Mouse (Mus musculus): ENCODE measurements around the gene Asb8. TPM values are rescaled to one million over a fixed set of nuclear protein-coding genes. Genes with fewer than 3 reads are reported as not detected.

Asb8 gene
- total RNA-seq (2021), result 100 to 1,000 TPM; 102 to 106 TPM

DNA sequence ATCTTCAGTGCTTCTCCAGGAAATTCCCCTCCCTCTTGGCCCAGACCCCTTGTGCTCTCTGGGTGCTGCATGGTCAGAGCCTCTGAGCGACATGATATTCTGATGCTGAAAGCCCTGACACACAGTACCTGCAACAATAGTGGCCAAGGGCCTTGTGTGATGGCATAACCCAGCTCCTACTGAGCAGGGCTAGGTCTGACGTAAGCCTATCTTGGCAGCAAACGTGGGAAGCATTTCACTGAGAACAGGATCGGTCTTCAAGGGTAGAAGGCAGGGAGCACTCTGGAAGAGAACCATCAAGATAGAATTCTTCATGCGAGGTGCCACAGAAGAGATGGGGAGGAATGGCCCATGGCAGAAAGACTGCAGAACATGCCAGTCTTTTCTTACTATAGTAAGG is at the start of gene Asb8:
Gene Asb8 (minus strand): TSS at position 101 of the 400 bp plus-strand sequence.
- intact Hi-C loops (cut with DNase I), result no loop called here
- DNase-seq (ENCODE audit: low spot score), result no peak

DNA sequence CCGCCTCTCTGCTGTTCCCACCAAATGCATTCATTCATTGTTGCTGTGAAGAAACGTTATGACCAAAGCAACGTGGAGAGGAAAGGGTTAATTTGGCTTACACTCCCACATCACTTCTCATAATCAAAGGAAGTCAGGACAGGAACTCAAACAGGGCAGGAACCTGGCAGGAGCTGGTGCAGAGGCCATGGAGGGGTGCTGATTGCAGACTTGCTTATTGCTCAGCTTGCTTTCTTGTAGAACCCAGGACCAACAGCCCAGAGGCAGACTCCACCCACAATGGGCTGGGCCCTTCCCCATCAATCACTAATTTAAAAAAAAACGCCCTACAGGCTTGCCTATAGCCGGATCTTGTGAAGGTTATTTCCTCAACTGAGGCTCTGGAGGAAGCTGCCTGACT is 48.7 kb upstream of the Asb8 start:
- DNase-seq (ENCODE audit: low spot score), result no peak
- intact Hi-C loops (cut with DNase I), result no loop called here

DNA sequence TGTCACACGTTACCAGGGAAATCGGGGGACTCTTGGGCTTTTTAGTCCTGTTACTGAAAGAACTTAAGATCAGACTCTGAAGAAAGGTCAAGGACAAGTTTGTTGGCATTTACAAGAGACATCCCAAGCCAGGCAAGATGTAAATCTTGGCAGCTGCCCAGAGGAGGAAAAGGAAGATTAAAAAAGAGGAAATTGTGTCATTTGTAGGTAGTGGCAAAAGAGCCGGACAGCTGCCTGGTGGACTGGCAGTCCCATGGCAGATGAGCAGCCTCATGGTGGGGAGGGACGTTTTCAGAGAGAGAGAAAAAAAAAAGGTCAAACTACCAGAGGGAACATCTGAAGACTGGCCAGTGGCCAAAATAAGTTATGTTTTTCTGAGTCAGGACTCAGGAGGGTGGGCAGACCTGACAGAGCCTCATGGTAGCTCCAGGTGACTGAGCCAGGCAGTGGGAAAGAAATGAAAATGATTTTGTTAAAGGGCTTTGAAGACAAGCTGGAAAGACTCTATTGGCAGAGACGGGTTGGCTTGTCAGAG is 48.0 kb upstream of the Asb8 start:
- DNase-seq (ENCODE audit: low spot score), result no peak
- intact Hi-C loops (cut with DNase I), result no loop called here

DNA sequence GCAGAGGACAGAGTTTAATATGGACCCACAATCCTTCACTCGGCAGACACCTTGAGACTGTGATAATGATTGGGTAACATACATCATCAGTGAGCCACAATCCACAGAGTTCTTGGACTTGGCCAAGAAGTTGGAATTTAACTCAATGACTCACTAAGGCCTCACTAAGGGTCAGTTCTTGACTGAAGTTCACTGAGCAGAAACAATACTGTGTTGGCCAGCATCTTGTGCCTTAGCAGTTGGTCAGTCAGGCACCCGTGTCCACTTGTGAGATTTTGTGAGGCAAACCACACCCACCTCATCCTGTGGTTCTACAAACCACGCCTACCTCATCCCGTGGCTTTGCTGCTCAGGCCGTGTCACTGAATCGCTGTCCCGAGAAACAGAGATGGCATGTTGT is 44.3 kb upstream of the Asb8 start:
- intact Hi-C loops (cut with DNase I), result no loop called here
- no peak for DNase-seq (ENCODE audit: low spot score)

DNA sequence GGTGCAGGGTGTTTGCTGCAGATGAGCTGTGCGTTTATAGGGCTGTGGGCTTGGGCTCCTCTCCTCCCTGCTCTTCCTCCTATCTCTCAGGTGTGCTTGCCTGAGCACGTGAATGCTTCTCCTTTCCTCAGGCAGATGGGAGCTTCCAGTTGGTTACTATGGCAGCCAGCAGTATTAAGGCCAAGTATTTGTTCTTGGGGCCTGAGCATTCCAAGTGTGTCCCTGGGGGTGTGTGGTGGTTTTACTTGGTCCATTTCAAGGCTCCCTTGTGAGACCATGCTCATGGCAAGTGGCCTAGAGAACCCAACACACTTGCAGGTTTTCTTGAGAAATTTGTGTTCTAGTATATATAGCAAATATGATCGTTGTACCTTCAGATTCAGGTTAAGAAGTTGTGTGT is 30.0 kb upstream of the Asb8 start, which contains the start of gene Olfr288:
Gene Olfr288 (minus strand): TSS at position 101 of the 400 bp plus-strand sequence.
- DNase-seq (ENCODE audit: low spot score), result no peak
- intact Hi-C loops (cut with DNase I), result no loop called here

DNA sequence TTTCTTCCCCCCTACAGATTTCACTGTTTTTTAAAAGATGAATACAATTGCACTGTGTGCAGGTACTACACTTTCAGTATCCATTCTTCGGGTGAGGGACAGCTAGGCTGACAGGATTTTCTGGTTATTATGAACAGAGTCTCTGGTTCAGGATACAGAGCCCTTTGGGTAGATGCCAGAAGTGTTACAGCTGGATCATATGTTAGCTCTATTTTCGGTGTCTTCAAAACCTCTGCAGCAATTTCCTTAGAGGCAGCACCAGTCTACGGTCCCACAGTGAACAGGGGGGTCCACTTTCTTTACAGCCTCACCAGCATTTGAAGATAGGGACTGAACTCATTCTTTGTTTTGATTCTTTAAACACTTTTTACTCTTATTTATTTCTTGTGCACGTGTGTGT is 19.0 kb upstream of the Asb8 start:
- DNase-seq (ENCODE audit: low spot score), result no peak
- intact Hi-C loops (cut with DNase I), result no loop called here

DNA sequence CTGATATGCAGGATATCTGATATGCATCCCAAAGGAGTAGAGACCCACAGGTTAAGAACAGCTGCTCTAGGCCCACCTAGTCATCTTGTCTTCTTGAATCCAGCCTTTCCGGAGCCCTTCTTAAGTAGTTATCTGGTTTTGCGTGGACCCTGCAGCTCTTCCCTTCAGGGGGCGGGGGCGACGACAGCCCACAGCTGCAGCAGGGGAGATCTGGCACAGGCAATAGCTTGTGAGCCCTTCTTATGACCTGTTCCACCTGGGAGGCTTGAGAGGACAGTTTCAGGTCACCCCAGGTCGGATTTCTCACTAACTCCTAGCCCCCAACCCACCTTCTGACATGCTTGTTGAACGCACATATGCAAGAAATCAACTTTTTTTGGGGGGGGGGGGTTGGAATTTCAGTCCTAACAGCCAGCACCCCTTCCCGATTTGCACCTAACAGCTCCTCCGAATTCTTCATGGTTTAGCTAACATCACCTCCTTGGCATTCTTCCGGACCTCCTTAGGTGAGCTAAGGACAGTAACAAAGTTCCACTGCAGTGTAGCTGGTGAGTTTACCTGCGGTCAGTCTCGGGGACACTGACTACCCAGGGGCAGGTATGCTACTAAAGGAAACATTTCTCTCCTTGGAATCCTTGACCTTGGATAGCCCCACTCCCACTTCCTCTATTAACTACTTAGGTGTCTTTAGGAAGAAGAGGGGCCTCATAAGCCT is 16.6 kb upstream of the Asb8 start:
- intact Hi-C loops (cut with DNase I), result loop anchor here (2.0 kb wide), 1 partner anchor 207 kb away; no protein-coding TSS in a partner anchor
- DNase-seq (ENCODE audit: low spot score), result no peak

DNA sequence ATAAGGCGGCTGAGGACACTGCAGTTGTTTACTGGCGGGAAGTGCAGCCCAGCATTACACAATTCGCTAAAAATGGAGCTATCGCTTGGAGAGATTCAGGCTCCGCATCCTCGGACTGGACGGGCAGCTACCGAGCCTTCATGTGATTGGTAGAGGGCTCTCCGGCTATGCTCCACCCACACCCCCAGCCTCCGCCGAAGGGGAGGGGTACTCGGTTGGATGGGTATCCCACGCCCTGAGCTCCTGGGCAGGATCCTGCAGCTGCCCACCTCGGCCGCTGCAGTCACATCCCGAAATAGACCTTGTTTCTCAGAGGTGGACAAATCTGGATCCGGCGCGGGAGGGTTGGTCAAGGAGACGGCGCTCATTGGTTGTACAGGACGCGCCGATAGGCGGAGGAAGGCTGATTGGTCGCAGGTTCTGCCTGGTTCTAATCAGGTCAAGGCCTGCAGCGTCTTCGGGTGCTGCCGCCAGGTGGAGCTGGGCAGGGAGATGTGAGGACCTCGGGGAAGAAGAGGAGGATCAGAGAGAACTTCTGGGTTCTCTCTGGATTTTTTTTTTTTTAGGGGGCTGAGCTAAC is 15.8 kb upstream of the Asb8 start:
- intact Hi-C loops (cut with DNase I), result loop anchor here (2.0 kb wide), 1 partner anchor 208 kb away; no protein-coding TSS in a partner anchor
- DNase-seq (ENCODE audit: low spot score), result peak; percentile 93

DNA sequence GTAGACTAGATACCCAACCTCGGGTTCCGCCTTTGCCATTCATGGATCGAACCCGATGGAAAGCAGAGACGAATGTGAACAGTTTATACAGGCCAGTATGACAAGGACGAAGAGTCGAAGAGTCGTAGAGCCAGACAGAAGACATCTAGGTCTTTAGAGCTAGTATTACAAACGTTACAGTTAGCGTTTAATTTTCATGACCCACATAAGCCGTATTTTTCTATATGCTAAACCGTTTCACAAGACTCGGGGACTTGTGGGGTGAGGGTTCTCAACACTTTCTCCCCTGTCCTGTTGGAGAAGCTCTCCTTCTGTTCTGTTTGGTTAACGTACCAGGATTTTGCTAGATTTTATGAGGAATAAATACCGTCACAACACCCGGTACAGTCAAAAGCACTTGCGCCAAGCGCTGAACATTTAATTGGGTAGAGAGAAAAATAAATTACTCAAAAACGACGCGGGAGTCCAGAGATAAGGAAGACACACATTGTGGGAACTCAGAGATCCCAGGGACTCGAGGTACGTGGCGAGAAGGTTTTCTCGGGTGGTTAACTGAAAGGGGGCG is 15.2 kb upstream of the Asb8 start:
- intact Hi-C loops (cut with DNase I), result loop anchor here (2.0 kb wide), 1 partner anchor 208 kb away; no protein-coding TSS in a partner anchor
- no peak for DNase-seq (ENCODE audit: low spot score)

DNA sequence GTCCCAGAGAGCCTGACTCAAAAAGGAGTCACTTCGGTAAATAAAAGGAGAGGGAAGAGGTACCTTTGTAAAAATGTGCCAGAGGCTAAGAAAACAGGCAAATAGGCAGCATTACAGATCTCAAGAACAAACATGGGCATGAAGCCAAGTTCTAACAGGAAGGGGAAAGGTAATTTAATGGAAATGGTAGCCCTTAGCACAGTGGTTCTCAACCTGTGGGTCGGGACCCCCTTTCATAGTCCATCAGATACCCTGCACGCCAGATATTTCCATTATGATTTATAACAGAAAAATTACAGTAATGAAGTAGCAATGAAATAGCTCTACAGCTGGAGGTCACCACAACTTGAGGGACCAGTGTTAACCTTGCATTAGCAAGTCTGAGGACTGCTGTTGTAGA is 11.9 kb upstream of the Asb8 start:
- DNase-seq (ENCODE audit: low spot score), result no peak
- intact Hi-C loops (cut with DNase I), result loop anchor here (10.0 kb wide), 1 partner anchor 213 kb away; the partner anchor contains the start of gene Tmem106c

DNA sequence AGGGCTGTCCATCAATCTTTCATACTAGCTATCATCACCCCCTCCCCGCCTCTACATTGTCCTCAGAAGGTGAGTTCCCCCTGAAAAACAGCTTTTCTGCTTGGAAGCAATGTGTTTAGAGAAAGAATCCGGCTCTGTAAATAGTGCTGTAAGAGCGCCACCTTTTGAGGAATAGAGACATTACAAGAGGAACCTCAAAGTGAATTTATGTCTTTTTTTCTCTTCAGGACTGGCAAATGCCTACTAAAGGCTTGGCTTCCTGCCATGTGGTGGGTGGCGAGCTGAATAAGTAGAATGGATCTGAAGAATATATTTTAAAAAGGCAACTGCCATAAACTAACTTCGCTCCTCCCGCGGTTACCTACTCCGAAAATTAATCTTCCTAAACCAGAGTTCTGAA is 8.4 kb upstream of the Asb8 start:
- intact Hi-C loops (cut with DNase I), result loop anchor here (5.0 to 10.0 kb wide), 2 partner anchors 82 to 209 kb away; partner anchors contain the start of genes Pfkm, Senp1 and Tmem106c

DNA sequence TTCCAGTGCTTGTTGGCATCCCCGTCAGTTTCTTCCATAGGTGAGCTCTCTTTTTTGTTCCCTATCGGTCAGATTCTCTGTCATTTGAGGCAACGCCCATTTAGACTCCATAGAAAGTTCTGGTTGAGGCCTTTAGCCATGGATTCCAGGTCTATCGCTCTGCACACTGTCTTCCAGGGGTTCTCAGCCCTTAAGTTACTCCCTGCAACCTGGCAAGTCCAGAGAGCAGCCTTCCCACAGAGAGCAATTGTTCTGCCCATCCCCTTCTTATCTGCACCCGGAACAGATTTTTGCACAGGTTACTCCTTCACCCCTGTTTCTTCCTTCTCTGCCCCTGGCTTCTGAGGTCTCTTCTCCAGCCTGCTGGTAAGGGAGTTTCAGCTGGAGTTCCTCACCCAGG is 6.7 kb upstream of the Asb8 start:
- intact Hi-C loops (cut with DNase I), result loop anchor here (5.0 to 10.0 kb wide), 2 partner anchors 80 to 207 kb away; partner anchors contain the start of genes Pfkm, Senp1 and Tmem106c
- DNase-seq (ENCODE audit: low spot score), result no peak

More for the DNA sequence above, 8.4 kb upstream of the Asb8 start:
- DNase-seq (ENCODE audit: low spot score), result no peak

DNA sequence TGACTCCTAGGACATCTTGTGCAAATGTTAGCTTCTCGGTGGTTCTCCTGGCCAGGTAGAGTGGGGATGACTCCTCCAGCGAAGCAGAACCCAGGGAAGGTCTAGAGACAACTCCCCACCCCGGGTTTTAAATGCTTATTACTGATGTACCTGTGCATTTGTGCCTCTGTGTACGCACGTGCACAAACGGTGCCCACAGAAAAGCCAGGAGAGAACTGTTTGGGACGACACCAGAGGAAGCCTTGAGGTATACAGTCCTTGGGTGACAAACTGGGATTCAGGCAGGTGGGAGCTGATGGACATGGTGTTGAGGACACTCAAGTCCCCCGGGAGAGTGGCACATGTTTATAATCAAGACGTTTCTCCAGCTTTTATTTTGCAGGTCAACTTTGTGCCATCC is 5.5 kb upstream of the Asb8 start:
- intact Hi-C loops (cut with DNase I), result loop anchor here (5.0 to 10.0 kb wide), 2 partner anchors 79 to 206 kb away; partner anchors contain the start of genes Pfkm, Senp1 and Tmem106c
- no peak for DNase-seq (ENCODE audit: low spot score)

DNA sequence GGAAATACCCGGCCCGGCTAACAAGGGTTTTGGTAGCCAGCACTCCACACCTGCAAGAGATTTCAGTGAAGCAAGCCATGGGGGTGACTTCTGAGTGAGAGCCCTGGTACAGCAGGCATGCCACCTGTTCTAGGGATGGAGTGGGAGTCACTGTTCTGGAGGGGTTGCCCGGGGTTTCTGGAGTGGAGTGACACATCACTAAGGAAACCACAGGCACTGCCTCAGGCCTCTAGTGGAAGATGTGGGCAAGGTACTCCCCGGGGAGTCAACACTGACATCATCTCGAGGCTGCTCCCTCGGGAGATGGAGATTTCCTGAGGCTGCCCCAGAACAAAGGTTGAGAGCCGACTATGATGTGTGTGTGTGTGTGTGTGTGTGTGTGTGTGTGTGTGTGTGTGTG is 4.9 kb upstream of the Asb8 start:
- no peak for DNase-seq (ENCODE audit: low spot score)
- intact Hi-C loops (cut with DNase I), result loop anchor here (5.0 to 10.0 kb wide), 2 partner anchors 78 to 206 kb away; partner anchors contain the start of genes Pfkm, Senp1 and Tmem106c

DNA sequence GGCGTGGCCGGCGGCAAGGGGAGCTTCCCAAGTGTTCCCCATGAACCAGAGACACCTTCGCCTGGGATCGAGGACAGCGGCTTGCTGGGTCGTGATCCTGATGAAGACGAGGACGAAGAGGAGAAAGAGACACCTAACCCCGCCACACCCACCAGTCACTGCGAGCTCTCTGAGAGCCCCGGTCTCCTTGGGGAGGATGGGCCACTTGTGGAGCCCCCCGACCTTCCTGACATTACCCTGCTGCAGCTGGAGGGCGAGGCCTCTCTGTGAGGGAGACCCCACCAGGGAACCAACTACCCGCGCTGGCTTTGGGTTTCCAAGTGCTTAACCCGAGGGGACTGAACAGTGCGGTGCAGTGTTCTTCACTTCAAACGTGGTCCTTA is 3.2 kb upstream of the Asb8 start:
- no peak for DNase-seq (ENCODE audit: low spot score)
- intact Hi-C loops (cut with DNase I), result no loop called here

DNA sequence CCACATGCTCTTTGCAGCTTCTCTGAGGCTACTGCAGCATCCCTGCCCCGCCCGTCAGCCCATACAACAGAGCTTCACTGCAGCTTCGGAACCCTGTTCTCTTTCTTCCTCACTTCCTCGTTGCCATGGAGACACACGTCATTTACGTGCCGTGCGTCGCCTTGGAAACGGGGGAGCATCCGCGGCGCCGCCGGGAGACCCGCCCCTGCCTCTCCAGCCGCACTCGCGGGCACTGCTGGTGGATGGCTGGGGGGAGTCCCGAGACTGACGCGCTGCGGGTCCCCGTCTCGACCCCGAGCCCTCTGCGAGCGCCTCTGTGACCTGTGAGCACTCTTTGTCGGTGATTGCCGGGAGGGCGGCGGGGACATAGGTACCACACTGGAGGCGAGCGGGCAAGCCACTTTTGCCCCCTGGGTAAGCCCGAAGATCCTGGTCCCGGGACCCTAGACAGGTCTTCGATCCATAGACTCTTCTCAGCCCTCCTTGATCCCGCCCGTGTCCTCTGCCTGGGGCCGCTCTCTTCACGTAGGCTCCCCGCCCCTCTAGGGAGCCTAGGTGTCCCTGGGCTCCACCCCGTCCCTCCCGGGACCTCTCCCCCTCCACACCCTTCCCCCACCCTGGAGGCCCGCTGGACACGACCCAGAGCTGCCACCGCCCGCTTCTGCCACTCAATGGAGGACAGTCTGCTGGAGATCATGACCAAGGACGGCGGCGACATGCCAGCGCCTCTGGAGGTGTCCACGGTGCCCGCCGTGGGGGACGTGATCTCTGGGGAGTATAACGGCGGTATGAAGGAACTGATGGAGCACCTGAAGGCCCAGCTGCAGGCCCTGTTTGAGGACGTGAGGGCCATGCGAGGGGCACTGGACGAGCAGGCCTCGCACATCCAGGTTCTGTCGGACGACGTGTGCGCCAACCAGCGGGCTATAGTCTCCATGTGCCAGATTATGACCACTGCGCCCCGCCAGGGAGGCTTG is 2.5 kb upstream of the Asb8 start:
- peak; percentile 35 for DNase-seq (ENCODE audit: low spot score)
- intact Hi-C loops (cut with DNase I), result no loop called here

DNA sequence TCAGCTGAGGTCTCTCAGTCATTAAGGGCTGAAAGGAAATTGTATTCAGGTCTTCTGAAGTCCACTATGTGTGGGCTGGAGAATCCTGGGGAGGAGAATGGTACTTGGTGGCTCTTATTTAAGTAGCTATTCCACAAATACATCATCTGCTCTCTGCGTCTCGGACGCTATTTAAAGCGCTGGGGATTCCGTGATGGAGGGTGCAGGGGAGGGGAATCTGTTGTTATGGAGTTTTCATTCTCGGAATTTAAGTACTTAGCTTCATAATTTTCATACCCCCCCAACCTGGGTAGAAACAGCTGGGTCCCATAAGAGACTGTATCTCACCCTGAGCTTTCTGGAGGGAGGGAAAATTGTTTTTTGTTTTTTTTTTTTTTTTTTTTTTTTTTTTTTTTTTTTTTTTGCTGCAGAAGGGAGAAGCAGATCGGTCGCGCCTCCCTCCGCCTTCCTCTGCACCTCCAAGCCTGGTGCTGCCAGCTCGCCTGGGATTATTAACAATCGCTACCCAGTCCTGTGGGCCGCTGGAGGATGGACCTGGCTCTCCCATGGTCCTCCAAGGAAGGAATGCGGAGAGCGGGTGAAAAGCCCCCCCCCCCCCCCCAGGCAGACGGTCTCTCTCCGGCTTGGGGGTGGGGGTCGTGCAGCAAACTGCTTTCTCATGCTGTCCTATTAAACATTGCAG is 1.7 kb upstream of the Asb8 start, which contains the start of gene Ccdc184:
Gene Ccdc184 (plus strand): TSS at position 196 of the 682 bp plus-strand sequence.
- intact Hi-C loops (cut with DNase I), result no loop called here
- DNase-seq (ENCODE audit: low spot score), result no peak

DNA sequence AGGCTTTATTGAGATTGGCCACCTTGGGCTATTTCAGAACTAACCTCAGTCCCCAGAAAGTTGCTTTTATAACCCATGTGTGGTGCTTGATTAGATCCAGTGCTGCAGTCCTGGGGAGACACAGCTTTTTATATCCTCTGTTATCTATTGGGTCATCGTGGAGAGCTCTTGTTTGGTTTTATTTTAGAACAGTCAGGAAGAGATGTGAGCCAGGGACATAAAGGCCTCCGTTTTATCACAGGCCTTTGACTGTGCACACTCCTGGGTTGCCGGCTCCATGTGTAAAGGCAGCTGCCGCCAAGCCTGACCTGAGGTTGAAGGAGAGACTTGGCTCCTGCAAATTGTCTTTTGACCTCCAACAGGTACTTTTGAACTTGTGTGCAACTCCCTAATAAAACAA is 2.9 kb downstream of the Asb8 start:
- intact Hi-C loops (cut with DNase I), result no loop called here
- no peak for DNase-seq (ENCODE audit: low spot score)

Data from heart, postnatal 25 days (tissue).